Mouse (Mus musculus) layer of hippocampus, adult 6 months (tissue): ENCODE data around the gene Olfr1205. TPM values are rescaled to one million over a fixed set of nuclear protein-coding genes. Genes with fewer than 3 reads are reported as not detected.

Source experiments
- long read RNA-seq, 2 experiments: library from polyadenylated mRNA; unstranded; transcript quantifications; one replicate each; pipeline ENCODE4 v2.0.0; 2019 to 2020
- polyA plus RNA-seq: library from polyadenylated mRNA; unstranded; fragments of <200 nt; fragmentation: Nextera tagmentation; gene quantifications from 2 replicates; pipeline ENCODE4 v1.2.3, GENCODE M21; 2021

The Olfr1205 gene
- polyA plus RNA-seq: not detected in 2 replicates
- long read RNA-seq, experiment 1: 0 reads
- long read RNA-seq, experiment 2: 0 reads

GRCm38 (mm10) chr2:88829437-88829836 is at the start of gene Olfr1205:
Olfr1205 (plus strand) TSS chr2:88829737.

GRCm38 (mm10) chr2:88792736-88793135 is 36.8 kb upstream of the Olfr1205 start, which contains the start of gene Olfr1201:
Olfr1201 (plus strand) TSS chr2:88793036.

GRCm38 (mm10) chr2:88814196-88814595 is 15.3 kb upstream of the Olfr1205 start, which contains the start of gene Olfr1202:
Olfr1202 (plus strand) TSS chr2:88814496.

GRCm38 (mm10) chr2:88848992-88849391 is 19.5 kb downstream of the Olfr1205 start, which contains the start of gene Olfr1204:
Olfr1204 (plus strand) TSS chr2:88849292.

GRCm38 (mm10) chr2:88862931-88863330 is 33.4 kb downstream of the Olfr1205 start, which contains the start of gene Olfr1206:
Olfr1206 (plus strand) TSS chr2:88863231.

Other genes with a start within 250 kb of the Olfr1205 start
- gene Olfr1189, start 243.3 kb upstream of the Olfr1205 start, polyA plus RNA-seq: not detected in 2 replicates
- not detected in 2 replicates for gene Olfr1191-ps1, start 189.2 kb upstream of the Olfr1205 start, polyA plus RNA-seq
- gene Olfr1192-ps1, start 181.2 kb upstream of the Olfr1205 start, polyA plus RNA-seq: not detected in 2 replicates
- gene Olfr1193, start 154.1 kb upstream of the Olfr1205 start, polyA plus RNA-seq: not detected in 2 replicates
- gene Olfr1195, start 140.6 kb upstream of the Olfr1205 start, polyA plus RNA-seq: not detected in 2 replicates
- gene Olfr1196, start 125.1 kb upstream of the Olfr1205 start, polyA plus RNA-seq: not detected in 2 replicates
- gene Olfr1197, start 97.4 kb upstream of the Olfr1205 start, polyA plus RNA-seq: not detected in 2 replicates
- gene Olfr1198, start 78.4 kb upstream of the Olfr1205 start, polyA plus RNA-seq: not detected in 2 replicates
- gene Olfr1199, start 69.3 kb upstream of the Olfr1205 start, polyA plus RNA-seq: not detected in 2 replicates
- not detected in 2 replicates for gene Olfr1200, start 59.2 kb upstream of the Olfr1205 start, polyA plus RNA-seq
- not detected in 2 replicates for gene Olfr1201, start 36.7 kb upstream of the Olfr1205 start, polyA plus RNA-seq
- not detected in 2 replicates for gene Olfr1202, start 15.2 kb upstream of the Olfr1205 start, polyA plus RNA-seq
- not detected in 2 replicates for gene Olfr1204, start 19.6 kb downstream of the Olfr1205 start, polyA plus RNA-seq
- not detected in 2 replicates for gene Olfr1206, start 33.5 kb downstream of the Olfr1205 start, polyA plus RNA-seq
- not detected in 2 replicates for gene Olfr1208, start 72.6 kb downstream of the Olfr1205 start, polyA plus RNA-seq
- gene Olfr1209, start 85.4 kb downstream of the Olfr1205 start, polyA plus RNA-seq: not detected in 2 replicates
- gene Olfr1211, start 108.4 kb downstream of the Olfr1205 start, polyA plus RNA-seq: not detected in 2 replicates
- gene Olfr1212, start 124.2 kb downstream of the Olfr1205 start, polyA plus RNA-seq: not detected in 2 replicates
- gene Gm13762, start 150.5 kb downstream of the Olfr1205 start, polyA plus RNA-seq: not detected in 2 replicates
- not detected in 2 replicates for gene Olfr1214, start 162.9 kb downstream of the Olfr1205 start, polyA plus RNA-seq
- not detected in 2 replicates for gene Olfr1215, start 177.2 kb downstream of the Olfr1205 start, polyA plus RNA-seq
- gene Olfr1216, start 188.6 kb downstream of the Olfr1205 start, polyA plus RNA-seq: not detected in 2 replicates
- gene Olfr1217, start 202.3 kb downstream of the Olfr1205 start, polyA plus RNA-seq: not detected in 2 replicates
- not detected in 2 replicates for gene Olfr1218, start 231.4 kb downstream of the Olfr1205 start, polyA plus RNA-seq